Mouse (Mus musculus) embryonic fibroblast, embryonic 13.5 days (primary cell): ENCODE measurements at regions not wholly inside any gene's neighbourhood (a gene's known extent, or its start where the extent isn't known, plus 50 kb on each side); places are given as distances from the start of the nearest gene placed in this dataset.

Experiments
- CTCF ChIP-seq: IDR thresholded peaks from 2 replicates; pipeline ENCODE4 v1.5.1; 2011; ENCODE audit warnings: mild to moderate bottlenecking, control low read depth, low read length, moderate library complexity, borderline replicate concordance; ENCODE audit not compliant: insufficient read depth
- POLR2A ChIP-seq: IDR thresholded peaks from 2 replicates; pipeline ENCODE4 v1.6.1; 2011; ENCODE audit warnings: low read depth, mild to moderate bottlenecking, control low read depth, low read length, moderate library complexity

- TF ChIP-seq CTCF (no peak), POLR2A (no peak)
Observed at GRCm38 (mm10) chr1:61318042-61318441, 320.6 kb upstream of the Pard3b start.
